Mouse (Mus musculus) embryo, embryonic 10.5 days (tissue): ENCODE results near the gene Tmem143.
"Not testable (repeated sequence)": the region's sequence is repeated elsewhere in the genome, so short reads cannot be mapped to it uniquely, and the experiment has no call there.

Experiments
- DNase-seq: peaks from one replicate; pipeline ENCODE4 v3.0.0-alpha.2; 2015; ENCODE audit warnings: low spot score

The Tmem143 gene

DNA sequence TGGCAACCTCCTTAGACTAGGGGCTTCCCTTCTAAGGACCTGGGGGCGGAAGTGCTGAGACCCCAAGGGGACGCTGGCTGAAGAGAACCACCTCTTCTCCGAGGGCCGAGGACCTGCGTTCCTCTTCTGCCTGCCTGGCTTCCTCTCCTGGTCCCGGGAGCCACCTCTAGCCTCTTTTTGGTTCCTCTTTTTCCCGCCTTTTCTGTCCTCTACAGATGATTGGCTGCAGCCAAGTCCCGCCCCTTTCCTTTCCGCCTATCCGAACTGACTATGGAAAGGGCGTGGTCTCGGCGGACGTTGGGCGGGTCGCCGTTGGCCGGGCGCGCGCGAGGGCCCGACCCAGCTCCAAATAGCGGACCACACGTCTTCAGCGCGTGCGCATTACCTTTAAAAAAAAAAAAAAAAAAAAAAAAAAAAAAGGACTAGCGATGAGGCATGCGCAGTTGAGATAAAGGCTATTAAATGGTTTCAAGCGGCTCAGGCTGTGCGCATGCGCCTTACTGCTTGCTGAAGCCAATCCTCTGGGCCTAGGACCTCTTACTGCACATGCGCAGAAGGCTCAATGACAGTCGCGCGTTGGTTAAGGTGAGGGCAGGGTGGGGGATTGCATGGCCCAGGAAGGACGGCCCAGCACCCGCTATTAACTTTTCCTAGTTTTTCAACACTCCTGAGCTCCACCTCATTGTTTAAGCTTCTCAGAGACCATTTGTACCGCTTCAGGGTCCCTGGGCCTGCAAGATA, at the start of gene Tmem143, which contains the start of gene Syngr4:
Tmem143 (plus strand) TSS at position 425 of the 741 bp plus-strand sequence.
Syngr4 (minus strand) TSS at position 198 of the 741 bp plus-strand sequence.
- DNase-seq: peak; percentile 100

DNA sequence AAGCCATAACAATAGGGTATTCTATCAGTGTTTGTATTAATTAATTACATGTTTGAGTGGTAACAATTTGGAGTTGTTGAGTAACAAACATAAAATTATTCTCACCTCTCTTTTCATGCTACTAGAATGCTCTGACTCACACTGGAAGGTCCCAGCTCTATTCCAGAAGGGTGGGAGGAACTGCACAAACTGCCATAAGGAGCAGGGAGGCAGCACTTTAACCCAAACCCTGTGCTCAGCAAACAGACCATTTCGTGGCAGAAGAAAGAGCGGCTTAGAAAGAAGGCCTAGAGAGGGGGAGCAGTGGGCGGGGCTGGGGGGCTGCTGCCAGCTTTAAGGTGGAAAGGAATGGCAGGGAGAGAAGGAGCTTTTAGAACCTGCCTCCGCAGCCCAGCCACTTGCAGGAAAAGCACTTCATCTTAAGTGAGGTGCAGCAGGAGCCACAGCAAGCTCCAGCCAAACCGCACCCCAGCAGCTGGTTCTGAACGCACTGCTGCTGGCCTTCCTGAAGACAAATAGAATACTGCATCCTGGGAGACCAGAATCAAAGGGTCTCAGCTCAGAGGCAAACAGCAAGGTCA, 48.2 kb upstream of the Tmem143 start:
- DNase-seq: no peak

DNA sequence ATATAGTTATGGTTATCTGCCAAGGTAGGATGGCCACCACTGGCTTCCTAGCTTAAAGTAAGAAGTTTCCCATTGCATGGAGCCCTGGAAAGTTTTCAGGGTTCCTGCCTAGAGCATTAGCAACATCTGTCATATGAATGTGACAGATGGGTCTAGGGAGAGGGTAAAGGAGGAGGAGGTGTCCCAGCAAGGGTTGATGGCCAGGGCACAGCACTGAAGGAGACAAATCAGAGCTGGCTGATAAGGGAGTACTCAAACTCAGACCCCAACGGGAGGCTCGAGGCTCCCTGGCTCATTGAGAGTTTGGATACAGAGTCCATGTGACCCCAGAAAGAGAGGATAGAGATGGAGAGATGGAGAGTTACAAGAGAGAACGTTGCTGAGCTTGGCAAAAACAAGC, 46.1 kb upstream of the Tmem143 start:
- DNase-seq: no peak

DNA sequence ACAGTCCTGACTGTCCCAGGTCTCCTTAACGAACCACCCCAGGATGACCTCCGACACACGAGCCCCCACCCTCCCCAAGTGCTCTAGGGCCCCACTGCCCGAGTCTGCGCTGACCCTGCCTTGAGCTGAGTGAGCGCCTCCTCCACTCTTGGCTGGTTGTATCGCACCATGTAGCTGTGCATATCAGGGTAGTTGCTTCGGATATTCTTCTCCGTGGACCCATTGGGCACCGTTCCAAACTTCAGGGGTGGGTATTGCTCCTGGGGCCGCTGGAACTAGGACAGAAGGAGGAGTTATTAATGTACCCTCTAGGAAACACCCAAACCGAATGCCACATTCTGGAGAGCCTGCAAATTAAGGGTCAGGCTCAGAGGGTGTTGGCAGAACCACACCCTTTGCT, 43.7 kb upstream of the Tmem143 start:
- DNase-seq: no peak

DNA sequence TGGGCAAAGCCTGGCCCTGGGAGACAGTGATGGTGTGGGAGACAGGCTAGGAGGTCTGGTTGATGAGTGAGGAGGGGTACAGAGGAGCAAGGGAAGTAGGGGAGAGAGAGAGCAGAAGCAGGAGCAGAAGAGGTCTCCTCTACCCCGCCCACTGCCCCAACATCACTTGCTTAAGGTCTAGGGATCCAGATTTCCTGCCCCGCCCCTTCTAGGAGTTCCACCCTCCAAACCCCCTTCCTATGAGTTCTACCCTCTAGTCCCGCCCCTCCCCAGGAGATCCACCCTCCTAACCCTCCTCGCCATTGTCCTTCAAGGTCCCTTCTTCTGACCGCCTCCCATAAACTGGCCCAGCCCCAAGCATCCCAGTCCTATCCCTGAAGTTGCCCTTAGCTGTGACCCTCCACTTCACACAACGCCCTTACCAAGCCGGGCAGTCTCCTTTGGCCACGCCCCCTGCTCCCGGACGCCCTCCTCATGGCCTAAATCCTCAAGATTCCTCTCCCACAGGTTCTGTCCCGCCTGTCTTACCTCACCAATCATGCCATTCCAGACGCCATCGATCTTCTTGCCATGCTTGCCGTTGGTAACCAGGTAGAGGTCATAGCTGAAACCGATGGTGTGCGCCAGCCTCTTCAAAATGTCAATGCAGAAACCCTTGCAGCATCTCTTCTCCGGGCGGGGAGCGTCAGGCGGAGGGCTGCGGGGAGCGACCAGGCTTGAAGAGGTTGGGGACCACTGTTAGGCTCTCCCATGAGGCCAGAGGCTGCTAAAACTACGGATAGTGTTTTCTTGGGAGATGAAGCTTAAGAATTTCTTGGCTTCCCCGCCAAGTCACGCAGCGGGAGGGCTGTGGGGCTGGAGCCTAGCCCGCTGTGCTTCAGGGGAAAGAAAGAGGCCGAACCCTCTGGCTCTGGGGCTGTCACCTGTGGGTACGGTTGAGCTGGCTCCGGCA, 39.5 kb upstream of the Tmem143 start:
- DNase-seq: peak; percentile 64

- no peak for DNase-seq
Observed at GRCm38 (mm10) chr7:45859008-45859407, 37.7 kb upstream of the Tmem143 start.

GRCm38 (mm10) chr7:45862804-45863203, 33.9 kb upstream of the Tmem143 start:
- DNase-seq: no peak

GRCm38 (mm10) chr7:45864435-45864834, 32.3 kb upstream of the Tmem143 start:
- DNase-seq: no peak

DNA sequence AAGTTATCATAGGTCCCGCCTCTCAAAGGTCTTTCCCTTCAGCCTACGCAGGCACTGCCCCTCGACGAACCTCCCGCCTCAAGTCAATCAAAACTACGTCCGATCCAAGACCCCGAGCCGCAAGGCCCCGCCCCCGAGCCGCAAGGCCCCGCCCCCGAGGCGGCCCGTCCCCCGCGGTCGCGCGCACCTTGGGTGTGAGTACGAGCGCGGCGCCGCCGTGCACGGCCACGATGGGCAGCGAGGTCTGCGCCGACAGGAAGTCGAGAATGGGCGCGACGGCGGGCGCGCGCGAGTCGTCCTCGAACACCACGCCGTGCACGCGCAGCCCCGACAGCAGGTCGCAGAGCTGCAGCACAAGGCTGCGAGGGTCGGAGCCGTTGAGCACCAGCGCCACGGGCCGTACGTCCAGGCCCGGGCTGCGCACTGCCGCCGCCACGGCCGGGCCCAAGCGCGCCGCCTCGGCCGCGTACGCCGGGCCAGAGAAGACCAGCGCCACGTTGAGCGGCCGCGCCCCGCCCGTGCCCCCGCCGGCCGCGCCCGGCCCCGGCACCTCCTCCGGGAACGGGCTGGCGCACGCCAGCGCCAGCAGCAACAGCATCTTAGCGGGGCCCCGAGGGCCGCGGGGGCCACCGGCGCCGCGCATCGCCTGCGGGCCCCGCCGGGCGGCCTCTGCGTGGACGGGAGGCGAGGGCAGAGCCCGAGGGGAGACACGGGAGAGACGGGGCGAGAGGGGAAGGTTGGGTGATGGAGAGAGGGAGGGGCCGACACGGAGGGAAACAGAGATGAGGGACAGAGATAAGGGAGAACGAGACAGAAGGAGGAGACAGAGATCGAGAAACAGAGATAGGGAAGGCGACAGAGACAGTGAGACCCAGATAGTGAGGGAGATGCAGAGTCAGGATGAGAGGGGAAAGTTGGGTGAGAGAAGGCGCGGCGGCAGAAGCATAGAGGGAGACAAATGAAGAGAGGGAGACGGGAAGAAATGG, 30.5 kb upstream of the Tmem143 start:
- DNase-seq: peak; percentile 92

- peak; percentile 33 for DNase-seq
Observed at GRCm38 (mm10) chr7:45867871-45868270, 28.9 kb upstream of the Tmem143 start.

DNA sequence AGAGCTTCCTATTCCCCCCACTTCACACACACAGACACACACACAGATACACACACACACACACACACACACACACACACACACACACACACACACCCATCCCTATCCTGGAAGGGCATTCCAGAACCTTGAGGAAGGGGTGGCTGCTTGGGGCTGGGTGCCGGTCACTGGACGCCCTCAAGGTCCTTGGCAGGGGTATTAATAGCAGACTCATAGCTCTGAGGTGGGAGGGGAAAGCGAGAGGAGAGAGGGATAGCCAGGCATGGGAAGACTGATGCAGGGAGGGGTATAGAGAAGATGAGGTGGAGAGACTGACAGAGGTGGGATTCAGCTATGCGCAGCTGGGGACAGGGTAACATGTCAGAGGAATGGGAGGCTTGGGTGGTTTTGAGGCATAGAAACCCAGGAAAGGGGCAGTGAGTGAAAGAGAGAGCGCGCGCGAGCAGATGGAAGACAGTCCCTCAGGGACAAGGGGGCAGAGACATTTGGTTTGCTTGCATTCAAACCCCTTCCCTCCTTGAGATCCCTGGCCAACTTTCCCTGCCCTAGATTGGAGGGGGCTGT, 27.6 kb upstream of the Tmem143 start:
- peak; percentile 27 for DNase-seq

GRCm38 (mm10) chr7:45869787-45870186, 27.0 kb upstream of the Tmem143 start:
- DNase-seq: no peak

GRCm38 (mm10) chr7:45870282-45871058, 26.3 kb upstream of the Tmem143 start:
- peak; percentile 10 for DNase-seq

DNA sequence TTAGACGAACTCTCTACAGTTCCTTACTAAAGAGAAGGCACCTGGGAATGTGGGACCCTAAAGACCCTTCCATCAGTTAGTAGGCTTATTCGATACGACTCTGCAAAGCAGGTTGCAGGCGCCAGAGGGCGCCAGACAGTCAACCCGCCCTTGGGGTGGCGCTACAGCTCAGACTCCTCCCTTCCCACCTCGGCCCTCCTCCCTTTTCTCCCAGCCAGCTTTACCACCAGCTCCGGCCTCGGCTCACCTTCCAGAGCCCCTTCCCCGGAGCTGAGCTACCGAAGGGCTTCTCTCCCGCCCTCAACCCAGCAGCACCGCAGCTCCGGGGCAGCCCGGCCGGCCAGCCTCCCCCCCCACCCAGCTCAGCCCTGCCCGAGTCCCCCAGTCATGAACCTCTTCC, 24.1 kb upstream of the Tmem143 start, which contains the start of gene Kdelr1:
Kdelr1 (plus strand) TSS at position 149 of the 400 bp plus-strand sequence.
- peak; percentile 96 for DNase-seq

GRCm38 (mm10) chr7:45873061-45873947, 23.4 kb upstream of the Tmem143 start:
- DNase-seq: peak; percentile 73

DNA sequence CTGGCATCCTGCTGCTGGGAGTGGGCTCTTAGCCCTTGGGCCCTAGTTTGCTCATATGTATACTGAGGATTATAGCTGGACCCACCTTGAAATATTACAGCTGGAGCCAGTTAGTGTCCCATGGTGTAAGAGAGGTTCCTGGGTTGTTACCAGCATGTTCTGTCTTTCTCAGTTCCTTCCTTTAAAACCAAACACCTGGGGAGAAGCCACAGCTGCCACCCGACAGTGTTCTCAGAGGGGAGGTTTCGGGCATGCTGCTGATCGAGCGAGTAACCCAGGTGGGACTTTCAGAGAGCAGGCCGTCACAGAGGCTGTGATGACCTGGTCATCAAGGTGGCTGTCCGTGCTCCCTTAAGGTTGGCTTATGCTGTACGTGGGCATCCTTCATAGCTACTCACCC, 19.8 kb upstream of the Tmem143 start:
- no peak for DNase-seq

- not testable (repeated sequence) for DNase-seq
Observed at GRCm38 (mm10) chr7:45878278-45878677, 18.5 kb upstream of the Tmem143 start, which contains the start of gene Grin2d. Gene Grin2d, minus strand, starts transcription at chr7:45878378.

GRCm38 (mm10) chr7:45880531-45880930, 16.2 kb upstream of the Tmem143 start:
- DNase-seq: no peak

DNA sequence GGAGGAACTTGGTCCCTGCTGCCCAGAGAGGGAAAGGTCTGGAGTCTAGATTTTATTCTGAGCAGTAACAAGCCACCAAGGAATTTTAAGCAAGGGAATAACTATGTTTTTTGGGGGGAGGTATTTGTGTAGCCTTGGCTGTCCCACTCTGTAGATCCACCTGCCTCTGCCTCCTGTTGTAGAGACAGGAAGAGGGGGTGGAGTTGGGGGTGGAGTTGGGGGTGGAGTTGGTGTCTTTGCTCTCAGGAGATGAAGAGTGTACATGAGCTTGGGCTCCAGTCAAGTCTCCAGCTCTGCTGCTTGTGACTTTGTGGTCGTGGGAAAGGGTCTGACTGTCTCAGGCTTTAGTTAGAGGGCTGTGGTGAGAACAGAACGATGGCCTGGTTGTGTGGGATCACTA, 15.7 kb upstream of the Tmem143 start:
- no peak for DNase-seq
